Mouse (Mus musculus) heart, postnatal 0 days (tissue): ENCODE measurements around the gene Dnpep. TPM values are rescaled to one million over a fixed set of nuclear protein-coding genes. Genes with fewer than 3 reads are reported as not detected.

Source experiments
- ATAC-seq: fragments of 200-750 bp; cut with Nextera tagmentation; 2 replicates; pipeline ENCODE4 v1.8.0; 2017; ENCODE audit warnings: low read depth, moderate number of reproducible peaks, moderate library complexity; ENCODE audit not compliant: insufficient read depth
- DNase-seq: peaks from one replicate; pipeline ENCODE4 v3.0.0-alpha.2; 2016; ENCODE audit warnings: low spot score
- H3K27ac ChIP-seq: fragments of 300-500 bp; sonication (generic); 2 replicates; pipeline ENCODE4 v1.5.1; 2014; ENCODE audit warnings: low read depth, mild to moderate bottlenecking
- H3K27me3 ChIP-seq: fragments of 300-500 bp; sonication (generic); 2 replicates; pipeline ENCODE4 v1.6.1; 2014; ENCODE audit warnings: low read length, mixed read lengths; ENCODE audit not compliant: control insufficient read depth, insufficient read depth
- H3K36me3 ChIP-seq: fragments of 300-500 bp; sonication (generic); replicated peaks from 2 replicates; pipeline ENCODE4 v1.6.1; 2014; ENCODE audit warnings: low read length, mixed read lengths; ENCODE audit not compliant: control insufficient read depth, insufficient read depth
- H3K4me1 ChIP-seq: fragments of 300-500 bp; sonication (generic); 2 replicates; pipeline ENCODE4 v1.6.1; 2014; ENCODE audit warnings: antibody characterized with exemption; ENCODE audit not compliant: control insufficient read depth, insufficient read depth
- H3K4me2 ChIP-seq: fragments of 300-500 bp; sonication (generic); 2 replicates; pipeline ENCODE4 v1.6.1; 2014; ENCODE audit warnings: low read depth, mild to moderate bottlenecking, low read length, moderate library complexity
- H3K4me3 ChIP-seq: fragments of 300-500 bp; sonication (generic); 2 replicates; pipeline ENCODE4 v1.5.1; 2014; ENCODE audit warnings: low read depth, low read length
- H3K9ac ChIP-seq: fragments of 300-500 bp; sonication (generic); replicated peaks from 2 replicates; pipeline ENCODE4 v1.6.1; 2014; ENCODE audit warnings: low read depth, low read length, mixed read lengths
- H3K9me3 ChIP-seq: fragments of 300-500 bp; sonication (generic); replicated peaks from 2 replicates; pipeline ENCODE4 v1.6.1; 2016; ENCODE audit warnings: low read length; ENCODE audit not compliant: control insufficient read depth
- CTCF ChIP-seq: IDR thresholded peaks from 2 replicates; pipeline ENCODE4 v1.5.1; 2016; ENCODE audit warnings: antibody characterized with exemption, control low read depth, low read depth
- EP300 ChIP-seq: IDR thresholded peaks from 2 replicates; pipeline ENCODE4 v1.6.1; 2016; ENCODE audit warnings: antibody characterized with exemption, low read depth
- WGBS: fragments of 180-500 bp; shearing (Covaris S2); extraction: QIAGEN DNeasy Blood & Tissue Kit; methylation state at CpG from one replicate; pipeline ENCODE4 v1.1.7; 2014; 5-methylcytosine and 5-hydroxymethylcytosine counted together
- polyA plus RNA-seq: library from polyadenylated mRNA; unstranded; fragments of >200 nt; fragmentation: Nextera tagmentation; extraction: Ambion mirVana; gene quantifications from 2 replicates; pipeline ENCODE4 v1.2.1, GENCODE M21; 2015
- total RNA-seq: library from RNA; depleted of rRNA; stranded (reverse); fragments of >200 nt; gene quantifications from 2 replicates; pipeline ENCODE4 v1.2.3, GENCODE M21; 2014; ENCODE audit warnings: low replicate concordance

Gene Dnpep
- total and polyA plus RNA-seq, 2 experiments from 2014 or later: 147 to 202 TPM

GRCm38 (mm10) chr1:75339337-75339736, 21.5 kb upstream of the Dnpep start:
- peaks cover 6% of the 10 kb centered on the region; the same call in 1 of the 2 replicates for H3K27me3 ChIP-seq
- ATAC-seq: no peak
- H3K4me1 ChIP-seq: peaks cover 6% of the 10 kb centered on the region
- no peak overlapping the region for H3K4me3 ChIP-seq
- no peak overlapping the region for H3K27ac ChIP-seq
- H3K9ac ChIP-seq: no peak overlapping the region
- no peaks in the 10 kb centered on the region for H3K9me3 ChIP-seq
- no peaks in the 10 kb centered on the region for H3K36me3 ChIP-seq
- 66% methylated on average over 9 of the region's 9 CpGs for WGBS
- no peak overlapping the region for H3K4me2 ChIP-seq
- no peak for TF ChIP-seq CTCF
- TF ChIP-seq EP300: no peak
- DNase-seq: no peak

GRCm38 (mm10) chr1:75338091-75338694, 20.4 kb upstream of the Dnpep start:
- no peak overlapping the region for H3K27ac ChIP-seq
- no peak for DNase-seq
- TF ChIP-seq EP300 (no peak), CTCF (no peak)
- no peaks in the 10 kb centered on the region for H3K36me3 ChIP-seq
- no peak for ATAC-seq
- H3K9me3 ChIP-seq: no peaks in the 10 kb centered on the region
- WGBS: 53% methylated on average over 11 of the region's 11 CpGs
- H3K4me2 ChIP-seq: no peak overlapping the region
- no peak overlapping the region for H3K9ac ChIP-seq
- no peaks in the 10 kb centered on the region for H3K4me1 ChIP-seq
- H3K27me3 ChIP-seq: peaks cover 6% of the 10 kb centered on the region; the same call in 1 of the 2 replicates
- H3K4me3 ChIP-seq: no peak overlapping the region

GRCm38 (mm10) chr1:75337097-75337496, 19.3 kb upstream of the Dnpep start:
- no peak overlapping the region for H3K4me2 ChIP-seq
- no peaks in the 10 kb centered on the region for H3K4me1 ChIP-seq
- no peaks in the 10 kb centered on the region for H3K9me3 ChIP-seq
- no peak overlapping the region for H3K4me3 ChIP-seq
- DNase-seq: no peak
- no peak overlapping the region for H3K9ac ChIP-seq
- ATAC-seq: no peak
- no peaks in the 10 kb centered on the region for H3K36me3 ChIP-seq
- peaks cover 5% of the 10 kb centered on the region; the same call in 1 of the 2 replicates for H3K27me3 ChIP-seq
- TF ChIP-seq CTCF: no peak
- no peak overlapping the region for H3K27ac ChIP-seq
- 70% methylated on average over 9 of the region's 9 CpGs for WGBS

GRCm38 (mm10) chr1:75336461-75336860, 18.7 kb upstream of the Dnpep start:
- Histone ChIP-seq H3K27ac (no peak overlapping the region), H3K9ac (no peak overlapping the region), H3K4me2 (no peak overlapping the region), H3K4me3 (no peak overlapping the region), H3K4me1 (no peaks in the 10 kb centered on the region), H3K36me3 (no peaks in the 10 kb centered on the region), H3K9me3 (no peaks in the 10 kb centered on the region), H3K27me3 (0 out of 2 replicates have a peak, but pooled peaks cover 3% of the 10 kb centered on the region)
- WGBS: 60% methylated on average over 3 of the region's 3 CpGs
- DNase-seq (no peak), ATAC-seq (no peak)
- TF ChIP-seq EP300: no peak

- WGBS: 67% methylated on average over 1 of the region's 1 CpGs
- H3K4me2 ChIP-seq: no peak overlapping the region
- H3K4me3 ChIP-seq: no peak overlapping the region
- H3K9ac ChIP-seq: no peak overlapping the region
- no peak for TF ChIP-seq CTCF
- no peak for ATAC-seq
- DNase-seq: no peak
- no peak overlapping the region for H3K27ac ChIP-seq
- no peaks in the 10 kb centered on the region for H3K4me1 ChIP-seq
- no peaks in the 10 kb centered on the region for H3K27me3 ChIP-seq
- no peaks in the 10 kb centered on the region for H3K36me3 ChIP-seq
- H3K9me3 ChIP-seq: no peaks in the 10 kb centered on the region
Measured at GRCm38 (mm10) chr1:75331271-75331670, 13.5 kb upstream of the Dnpep start.

GRCm38 (mm10) chr1:75327461-75327860, 9.7 kb upstream of the Dnpep start:
- ATAC-seq: no peak
- TF ChIP-seq CTCF (no peak), EP300 (no peak)
- H3K27ac ChIP-seq: no peak overlapping the region

More at GRCm38 (mm10) chr1:75327461-75327860, 9.7 kb upstream of the Dnpep start:
- Histone ChIP-seq H3K4me1 (no peaks in the 10 kb centered on the region), H3K4me2 (no peak overlapping the region), H3K9ac (no peak overlapping the region), H3K4me3 (no peak overlapping the region), H3K9me3 (no peaks in the 10 kb centered on the region), H3K27me3 (no peaks in the 10 kb centered on the region), H3K36me3 (no peaks in the 10 kb centered on the region)
- no peak for DNase-seq
